Mouse (Mus musculus): ENCODE data around the gene Elmod2.

DNA sequence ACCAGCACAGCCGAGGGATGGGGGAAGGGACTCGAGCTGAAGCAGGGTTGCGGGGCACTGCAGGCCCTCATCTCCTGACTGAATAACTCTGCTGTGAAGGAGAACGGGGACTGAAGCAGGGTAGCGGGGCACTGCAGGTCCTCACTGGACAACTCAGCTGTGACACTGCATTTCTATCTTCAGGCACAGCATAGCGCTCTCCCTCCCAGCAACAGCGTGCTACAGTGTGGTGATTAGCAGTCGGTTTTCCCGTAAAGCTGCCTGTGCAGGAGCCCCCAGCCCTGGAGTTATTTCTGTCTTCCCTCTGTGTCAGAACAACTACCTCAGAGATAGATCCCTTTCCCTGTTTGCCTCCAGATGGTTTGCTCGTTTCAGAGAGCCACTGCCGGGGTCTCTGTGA is 57.8 kb downstream of the Elmod2 start:
- TF ChIP-seq CHD2 (IDR thresholded peaks at IDR 0.05; ENCODE audit: low read length) (no peak), CHD1 (IDR thresholded peaks at IDR 0.05; ENCODE audit: low read depth, low read length) (no peak), MXI1 (IDR thresholded peaks at IDR 0.05; ENCODE audit: low read depth, low read length) (no peak), CTCF (conservative IDR thresholded peaks at IDR 0.05 in 1 of 2, IDR thresholded peaks at IDR 0.05 in 1 of 2; ENCODE audit: low read depth in 2 of 2, low read length in 2 of 2) (no peak), MEF2A (IDR thresholded peaks at IDR 0.05; ENCODE audit: borderline replicate concordance, low read depth, low read length) (no peak), MAFK (IDR thresholded peaks at IDR 0.05; ENCODE audit: insufficient replicate concordance, low read length) (no peak), SMC3 (IDR thresholded peaks at IDR 0.05; ENCODE audit: low read depth, low read length) (no peak), E2F4 (IDR thresholded peaks at IDR 0.05; ENCODE audit: insufficient replicate concordance, low read depth, low read length) (no peak), NELFE (IDR thresholded peaks at IDR 0.05; ENCODE audit: low read depth, low read length) (no peak), POLR2A (IDR thresholded peaks at IDR 0.05; ENCODE audit: low read depth, low read length) (no peak), SIN3A (IDR thresholded peaks at IDR 0.05; ENCODE audit: low read length) (no peak)
